Mouse (Mus musculus): Measurements from ENCODE around the gene Tprkb. TPM values are rescaled to one million over a fixed set of nuclear protein-coding genes. Genes with fewer than 3 reads are reported as not detected.

The Tprkb gene
- polyA plus RNA-seq, 1 experiment from 2014 or later: 35.9 TPM

Other genes starting within 250 kb of the Tprkb start
- not detected in 2 replicates for gene Nat8f7, start 198.7 kb upstream of the Tprkb start, polyA plus RNA-seq (2016; fragmentation: Nextera tagmentation; extraction: Ambion mirVana)
- gene Nat8f3, start 146.1 kb upstream of the Tprkb start, polyA plus RNA-seq (2016; fragmentation: Nextera tagmentation; extraction: Ambion mirVana): 0.20 and 0.25 TPM in 2 replicates
- gene Nat8f6, start 90.9 kb upstream of the Tprkb start, polyA plus RNA-seq (2016; fragmentation: Nextera tagmentation; extraction: Ambion mirVana): not detected in 2 replicates
- 0.14 TPM in 1 of 2 replicates, not detected in the other for gene Nat8f5, start 90.9 kb upstream of the Tprkb start, polyA plus RNA-seq (2016; fragmentation: Nextera tagmentation; extraction: Ambion mirVana)
- gene Nat8, start 79.8 kb upstream of the Tprkb start, polyA plus RNA-seq (2016; fragmentation: Nextera tagmentation; extraction: Ambion mirVana): not detected in 2 replicates
- not detected in 2 replicates for gene Nat8f2, start 42.7 kb upstream of the Tprkb start, polyA plus RNA-seq (2016; fragmentation: Nextera tagmentation; extraction: Ambion mirVana)
- 5.6 and 6.0 TPM in 2 replicates for gene Nat8f4, start 7.0 kb upstream of the Tprkb start, polyA plus RNA-seq (2016; fragmentation: Nextera tagmentation; extraction: Ambion mirVana)
- gene Nat8f1, start 3.8 kb downstream of the Tprkb start, polyA plus RNA-seq (2016; fragmentation: Nextera tagmentation; extraction: Ambion mirVana): 5.9 and 7.9 TPM in 2 replicates
- gene Dusp11, start 49.8 kb downstream of the Tprkb start, polyA plus RNA-seq (2016; fragmentation: Nextera tagmentation; extraction: Ambion mirVana): 38.5 and 38.8 TPM in 2 replicates
- not detected in 2 replicates for gene Figla, start 104.3 kb downstream of the Tprkb start, polyA plus RNA-seq (2016; fragmentation: Nextera tagmentation; extraction: Ambion mirVana)
- gene Add2, start 116.8 kb downstream of the Tprkb start, polyA plus RNA-seq (2016; fragmentation: Nextera tagmentation; extraction: Ambion mirVana): 43.3 and 81.8 TPM in 2 replicates